Mouse (Mus musculus) hindbrain, embryonic 14.5 days (tissue): ENCODE data around the gene Ifng. TPM values are rescaled to one million over a fixed set of nuclear protein-coding genes. Genes with fewer than 3 reads are reported as not detected.

Experiments used
- polyA plus RNA-seq: library from polyadenylated mRNA; unstranded; fragments of >200 nt; fragmentation: Nextera tagmentation; extraction: Ambion mirVana; gene quantifications from 2 replicates; pipeline ENCODE4 v1.2.1, GENCODE M21; 2014

Ifng gene
- polyA plus RNA-seq, 1 experiment from 2014 or later: not detected

Other genes with a start within 250 kb of the Ifng start
- not detected in 2 replicates for gene Il22, start 236.1 kb upstream of the Ifng start, polyA plus RNA-seq
- 0.23 and 0.43 TPM in 2 replicates for gene Gm32717, start 200.3 kb upstream of the Ifng start, polyA plus RNA-seq
- 0.23 and 0.43 TPM in 2 replicates for gene Gm32802, start 182.4 kb upstream of the Ifng start, polyA plus RNA-seq
- gene Iltifb, start 146.0 kb upstream of the Ifng start, polyA plus RNA-seq: not detected in 2 replicates
- 0.08 TPM in 1 of 2 replicates, not detected in the other for gene Gm9040, start 114.1 kb upstream of the Ifng start, polyA plus RNA-seq
- gene Gm9044, start 108.6 kb upstream of the Ifng start, polyA plus RNA-seq: 0.08 TPM in 1 of 2 replicates, not detected in the other
- not detected in 2 replicates for gene Gm9045, start 103.2 kb upstream of the Ifng start, polyA plus RNA-seq
- gene Gm9046, start 97.8 kb upstream of the Ifng start, polyA plus RNA-seq: not detected in 2 replicates
- not detected in 2 replicates for gene Gm9048, start 92.4 kb upstream of the Ifng start, polyA plus RNA-seq
- not detected in 2 replicates for gene Gm9049, start 86.9 kb upstream of the Ifng start, polyA plus RNA-seq